Mouse (Mus musculus) left cerebral cortex, adult 2 months (tissue): ENCODE measurements around the gene Fam83f. TPM values are rescaled to one million over a fixed set of nuclear protein-coding genes. Genes with fewer than 3 reads are reported as not detected.
"Not testable (repeated sequence)": the region's sequence is repeated elsewhere in the genome, so short reads cannot be mapped to it uniquely, and the experiment has no call there.

Experiments
- DNase-seq, 2 experiments: peaks; one replicate each; pipeline ENCODE4 v3.0.0; 2021 to 2022; ENCODE audit warnings: low spot score in 2 of 2, mixed read lengths in 1 of 2; ENCODE audit errors: extremely low spot score in 1 of 2
- H3K27ac ChIP-seq: fragments of 200-600 bp; 2 replicates; pipeline ENCODE4 v1.8.1; 2022
- H3K4me3 ChIP-seq: fragments of 200-600 bp; 2 replicates; pipeline ENCODE4 v1.8.1; 2022
- CTCF ChIP-seq: fragments of 200-600 bp; IDR thresholded peaks from 2 replicates; pipeline ENCODE4 v1.8.1; 2022; ENCODE audit warnings: antibody characterized with exemption, mild to moderate bottlenecking, moderate library complexity
- intact Hi-C: fragments of 180-260 bp; cut with DNase I; formaldehyde crosslinking; loops from one replicate; pipeline ENCODE4 v1.15.1; 2025
- microRNA-seq, 2 experiments: library from miRNA; unstranded; fragments of <30 nt; microRNA quantifications; one replicate each; pipeline ENCODE4 v1.2.0; 2021
- total RNA-seq, 2 experiments: library from RNA; stranded (reverse); gene quantifications; 2 replicates each; pipeline ENCODE4 v1.2.3; 2021

The Fam83f gene
- total RNA-seq, 2 experiments from 2014 or later: 0.26 to 0.54 TPM

GRCm38 (mm10) chr15:80735300-80735699 is 63.7 kb downstream of the Fam83f start:
- Histone ChIP-seq H3K27ac (no peak overlapping the region), H3K4me3 (no peak overlapping the region)
- TF ChIP-seq CTCF: no peak
- no peak for DNase-seq
- intact Hi-C loops: no loop called here

DNA sequence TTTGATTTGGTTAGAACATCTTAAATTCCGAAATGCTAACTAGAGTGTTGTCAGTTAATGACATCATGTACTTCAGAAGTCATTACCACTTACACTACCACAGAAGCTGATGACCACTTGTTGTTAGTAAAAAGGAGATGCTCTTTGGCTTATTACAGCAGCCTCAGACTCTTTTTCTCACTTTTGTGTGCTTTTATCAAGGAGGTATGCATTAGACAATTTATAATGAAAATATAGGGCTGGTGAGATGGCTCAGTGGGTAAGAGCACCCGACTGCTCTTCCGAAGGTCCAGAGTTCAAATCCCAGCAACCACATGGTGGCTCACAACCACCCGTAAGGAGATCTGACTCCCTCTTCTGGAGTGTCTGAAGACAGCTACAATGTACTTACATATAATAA is 64.1 kb downstream of the Fam83f start:
- H3K4me3 ChIP-seq, DNase-seq, H3K27ac ChIP-seq, intact Hi-C loops: not testable (repeated sequence)

DNA sequence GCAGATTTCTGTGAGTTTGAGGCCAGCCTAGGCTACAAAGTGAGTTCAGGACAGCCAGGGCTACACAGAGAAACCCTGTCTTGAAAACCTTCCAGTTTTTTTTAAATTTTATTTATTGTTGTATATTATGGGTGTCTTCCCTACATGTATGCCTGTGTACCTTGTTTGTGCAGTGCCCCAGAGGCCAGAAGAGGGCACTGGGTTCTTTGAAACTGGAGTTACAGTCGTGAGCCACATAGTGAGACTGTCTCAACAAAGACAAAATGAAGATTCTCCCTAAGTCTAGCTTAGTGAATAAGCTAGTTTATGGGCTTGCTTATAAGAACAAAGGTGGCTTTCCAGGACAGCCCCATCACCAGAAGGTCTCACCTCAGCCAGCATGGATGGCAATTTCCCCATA is 64.9 kb downstream of the Fam83f start:
- H3K4me3 ChIP-seq: no peak overlapping the region
- intact Hi-C loops: no loop called here
- no peak for DNase-seq
- TF ChIP-seq CTCF: no peak; the same call in none of the 2 replicates
- H3K27ac ChIP-seq: no peak overlapping the region

DNA sequence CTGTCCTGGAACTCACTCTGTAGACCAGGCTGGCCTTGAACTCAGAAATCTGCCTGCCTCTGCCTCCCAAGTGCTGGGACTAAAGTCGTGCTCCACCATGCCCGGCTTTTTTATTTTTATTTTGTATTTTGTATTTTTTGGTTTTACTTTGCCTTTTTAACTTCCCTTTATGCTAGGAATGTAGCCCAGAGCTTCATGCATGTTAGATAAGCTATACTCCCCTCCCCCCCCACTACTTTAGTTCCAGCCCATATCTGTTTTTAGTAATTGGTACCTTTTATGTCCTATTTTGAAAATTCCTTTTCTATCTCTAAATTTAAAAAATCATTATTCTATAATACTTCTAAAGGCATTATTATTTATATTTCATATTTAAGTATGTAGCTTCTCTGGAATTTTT is 66.6 kb downstream of the Fam83f start:
- Histone ChIP-seq H3K27ac (no peak overlapping the region), H3K4me3 (no peak overlapping the region)
- no peak for DNase-seq
- TF ChIP-seq CTCF: no peak
- intact Hi-C loops: no loop called here

GRCm38 (mm10) chr15:80739972-80740371 is 68.3 kb downstream of the Fam83f start:
- no peak for DNase-seq
- no peak overlapping the region for H3K4me3 ChIP-seq
- H3K27ac ChIP-seq: no peak overlapping the region
- no peak for TF ChIP-seq CTCF
- intact Hi-C loops: no loop called here

DNA sequence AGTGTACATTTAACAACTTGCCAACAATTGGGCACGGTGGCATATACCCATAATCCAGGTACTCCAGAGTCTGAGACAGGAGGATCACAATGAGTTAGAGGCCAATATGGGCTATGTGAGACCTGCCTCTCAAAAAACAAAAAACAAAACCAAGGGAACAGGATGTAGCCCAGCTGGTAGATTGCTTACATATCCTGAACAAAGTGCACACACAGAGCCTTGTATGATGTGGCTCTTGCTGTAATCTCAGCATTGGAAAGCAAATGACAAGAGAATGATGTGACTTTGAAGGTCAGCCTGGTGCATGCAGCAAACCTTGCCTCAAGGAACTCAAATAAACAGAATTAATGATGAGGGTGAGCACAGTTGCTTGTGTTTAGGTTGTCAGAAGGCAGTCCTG is 70.2 kb downstream of the Fam83f start:
- TF ChIP-seq CTCF: no peak
- Histone ChIP-seq H3K27ac (no peak overlapping the region), H3K4me3 (no peak overlapping the region)
- DNase-seq: no peak
- intact Hi-C loops: no loop called here

DNA sequence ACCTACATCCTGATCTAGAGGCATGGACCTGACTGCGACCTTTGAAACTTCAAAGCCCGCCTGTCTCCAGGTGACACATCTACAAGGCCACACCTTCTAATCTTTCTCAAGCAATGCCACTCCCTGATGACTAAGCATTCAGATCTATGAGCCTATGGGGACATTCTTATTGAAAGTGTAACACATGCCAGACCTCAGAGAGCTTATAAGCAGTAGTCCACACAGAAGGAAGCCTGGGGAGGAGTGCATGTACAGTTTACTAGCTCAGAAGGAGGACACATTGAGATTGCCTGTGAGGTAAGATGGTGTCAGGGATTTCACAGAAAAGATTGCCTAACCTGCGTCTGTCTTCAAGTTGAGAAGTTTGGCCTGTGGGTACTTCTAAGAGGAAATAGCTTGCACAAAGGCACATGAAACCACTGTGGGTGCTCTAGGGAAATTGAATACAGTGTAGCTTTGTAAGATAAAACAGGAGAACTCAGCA is 71.4 kb downstream of the Fam83f start:
- H3K27ac ChIP-seq: no peak overlapping the region
- DNase-seq: no peak
- intact Hi-C loops: no loop called here
- H3K4me3 ChIP-seq: no peak overlapping the region
- no peak for TF ChIP-seq CTCF

GRCm38 (mm10) chr15:80743606-80744005 is 72.0 kb downstream of the Fam83f start:
- intact Hi-C loops: no loop called here
- DNase-seq: no peak
- no peak for TF ChIP-seq CTCF
- no peak overlapping the region for H3K27ac ChIP-seq
- no peak overlapping the region for H3K4me3 ChIP-seq

DNA sequence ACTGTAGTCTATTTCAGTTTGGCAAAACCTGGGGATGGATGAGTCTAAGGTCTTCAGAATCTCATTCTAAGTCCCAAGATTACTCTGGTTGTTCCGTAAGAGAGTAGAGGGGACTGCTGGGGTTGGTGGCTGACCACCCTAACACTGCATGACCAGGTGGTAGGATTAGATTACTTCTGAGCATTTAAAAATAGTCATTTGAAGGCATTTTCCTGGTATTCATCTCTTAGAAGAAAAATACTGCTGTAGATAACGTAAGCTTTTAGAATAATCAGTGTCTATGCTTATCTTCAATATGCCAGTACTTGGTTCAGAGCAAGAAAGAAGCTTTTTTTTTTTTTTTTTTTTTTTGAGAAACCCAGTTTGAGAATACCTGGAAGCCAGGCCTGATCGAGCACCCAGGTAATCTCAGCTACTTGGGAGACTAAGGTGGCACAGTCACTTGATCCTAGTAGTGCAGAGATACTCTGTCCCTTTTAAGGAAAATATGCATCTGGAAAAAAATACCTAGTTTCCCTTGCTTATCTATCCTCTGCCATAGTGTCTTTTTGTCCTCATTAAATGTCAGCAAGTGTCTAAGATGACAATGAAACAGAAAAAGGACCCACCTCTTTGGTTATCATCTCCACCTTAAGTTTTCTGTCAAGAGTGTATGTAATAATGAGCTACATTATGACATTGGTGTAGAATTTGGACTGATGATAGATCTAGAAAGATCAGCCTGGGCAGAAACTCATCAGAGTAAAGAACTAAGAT is 73.2 kb downstream of the Fam83f start:
- no peak for DNase-seq
- intact Hi-C loops: no loop called here
- Histone ChIP-seq H3K4me3 (no peak overlapping the region), H3K27ac (no peak overlapping the region)
- no peak for TF ChIP-seq CTCF

GRCm38 (mm10) chr15:80748979-80749378 is 77.3 kb downstream of the Fam83f start:
- no peak overlapping the region for H3K27ac ChIP-seq
- no peak overlapping the region for H3K4me3 ChIP-seq
- intact Hi-C loops: no loop called here
- TF ChIP-seq CTCF: no peak
- DNase-seq: no peak

Small RNA genes lying within 50 kb of the gene (microRNA-seq; reads per million reads assigned to microRNA genes)
- 0 reads per million in 2 experiments for gene Mir6957

Other genes starting within 250 kb of the Fam83f start
- gene Enthd1, start 106.7 kb upstream of the Fam83f start, total RNA-seq: not detected
- gene Grap2, start 99.3 kb upstream of the Fam83f start, total RNA-seq: under 1 TPM; 0.44 to 0.66 TPM
- gene Tnrc6b, start 39.5 kb downstream of the Fam83f start, total RNA-seq: 100 to 1,000 TPM; 118 to 120 TPM